Mouse (Mus musculus) WW6 (cell line): ENCODE results near the gene Olfr813.
"Not testable (repeated sequence)": the region's sequence is repeated elsewhere in the genome, so short reads cannot be mapped to it uniquely, and the experiment has no call there.

Source experiments
- DNase-seq: peaks from one replicate; pipeline ENCODE4 v3.0.0-alpha.2; 2013; ENCODE audit warnings: low read depth, low spot score

The Olfr813 gene

GRCm38 (mm10) chr10:129855067-129855466 lies at the start of gene Olfr813:
Gene Olfr813 (plus strand): TSS chr10:129855367.
- no peak for DNase-seq

GRCm38 (mm10) chr10:129845994-129846393 lies 9.2 kb upstream of the Olfr813 start, which contains the start of gene Olfr812:
Gene Olfr812 (minus strand): TSS chr10:129846094.
- DNase-seq: no peak

GRCm38 (mm10) chr10:129847343-129847742 lies 7.8 kb upstream of the Olfr813 start:
- DNase-seq: no peak

- DNase-seq: not testable (repeated sequence)
Measured at GRCm38 (mm10) chr10:129879751-129880150, 24.6 kb downstream of the Olfr813 start, which contains the start of gene Olfr814. Gene Olfr814 (minus strand): TSS chr10:129879851.

- DNase-seq: not testable (repeated sequence)
Measured at GRCm38 (mm10) chr10:129885496-129885895, 30.3 kb downstream of the Olfr813 start.

- DNase-seq: no peak
Measured at GRCm38 (mm10) chr10:129885934-129886333, 30.8 kb downstream of the Olfr813 start.

- DNase-seq: not testable (repeated sequence)
Measured at GRCm38 (mm10) chr10:129905767-129906166, 50.6 kb downstream of the Olfr813 start, which contains the start of gene Olfr815. Gene Olfr815 (minus strand): TSS chr10:129905867.
